Mouse (Mus musculus): ENCODE data around the gene Ddx41. TPM values are rescaled to one million over a fixed set of nuclear protein-coding genes. Genes with fewer than 3 reads are reported as not detected.
"Not testable (repeated sequence)": the region's sequence is repeated elsewhere in the genome, so short reads cannot be mapped to it uniquely, and the experiment has no call there.

The Ddx41 gene
- polyA plus RNA-seq (2014; fragmentation: Nextera tagmentation; extraction: Ambion mirVana), result 66.7 and 73.8 TPM in 2 replicates

DNA sequence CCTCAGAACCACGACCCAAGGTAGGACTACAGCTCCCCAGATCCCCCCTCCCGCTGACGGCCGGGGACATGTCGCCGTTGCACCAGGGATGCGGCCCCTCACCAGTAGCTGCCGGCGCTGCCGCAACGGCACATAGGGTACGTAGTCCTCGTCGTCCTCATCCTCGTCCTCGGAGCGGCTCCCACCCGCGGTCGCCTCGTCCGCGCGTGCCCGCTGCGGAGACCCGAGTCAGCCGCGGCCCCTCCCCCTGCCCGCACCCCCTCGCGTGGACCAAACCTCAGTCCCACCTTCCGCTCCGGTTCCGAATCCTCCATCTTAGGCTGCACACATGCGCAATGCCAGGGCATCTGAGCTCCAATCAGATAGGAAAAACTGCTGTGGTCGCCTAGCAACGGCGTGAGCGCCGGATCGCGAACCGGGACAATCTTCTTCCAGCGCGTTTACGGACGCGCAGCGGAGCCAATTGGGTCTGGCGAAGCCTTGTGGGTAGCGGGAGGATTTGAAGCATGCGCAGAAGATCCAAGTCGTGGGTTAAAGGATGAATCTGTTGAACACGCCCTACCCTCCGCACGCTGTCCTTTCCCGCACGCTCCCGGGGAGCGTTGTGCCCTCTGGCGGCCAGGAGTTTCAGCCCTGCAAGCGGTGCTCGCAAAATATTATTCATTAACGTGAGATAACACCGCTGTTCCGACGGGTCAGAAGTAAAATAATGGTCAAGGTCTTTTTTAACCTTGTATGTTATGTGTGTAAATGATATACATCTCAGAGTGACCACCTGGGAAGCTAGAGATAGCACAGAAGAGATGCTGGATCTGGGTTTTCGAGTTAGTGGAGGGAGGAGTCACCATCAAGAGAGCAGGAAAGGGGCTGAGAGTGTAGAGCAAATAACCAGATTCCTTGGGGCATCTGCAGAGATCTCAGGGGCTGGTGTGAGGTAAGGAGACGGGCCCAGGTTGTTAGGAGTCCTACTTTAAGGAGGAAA is at the start of gene Ddx41:
Gene Ddx41 (minus strand): TSS at position 465 of the 982 bp plus-strand sequence.
- Histone ChIP-seq H3K27me3 (ENCODE audit: control insufficient read depth, insufficient read depth, low read length) (no peaks in the 10 kb centered on the region), H3K9me3 (ENCODE audit: control insufficient read depth, low read length) (no peaks in the 10 kb centered on the region), H3K4me1 (ENCODE audit: control insufficient read depth, insufficient read depth, low read length) (peaks cover 6% of the 10 kb centered on the region), H3K27ac (ENCODE audit: low read depth, low read length) (no peak within 1 kb of the TSS), H3K4me2 (peak within 1 kb of the TSS; percentile 97), H3K4me3 (ENCODE audit: low read depth, low read length) (peak within 1 kb of the TSS; percentile 94), H3K36me3 (ENCODE audit: control insufficient read depth, insufficient read depth, low read length) (peaks cover 25% of the 10 kb centered on the region), H3K9ac (ENCODE audit: low read length) (peak within 1 kb of the TSS; percentile 84)
- DNase-seq (ENCODE audit: low spot score, missing footprints) (peak; percentile 99), ATAC-seq (ENCODE audit: low FRiP score) (peak; percentile 98)
- WGBS, result 1% methylated on average over 70 of the region's 70 CpGs

- no peak overlapping the region for H3K9ac ChIP-seq (ENCODE audit: low read length)
- no peak overlapping the region for H3K27ac ChIP-seq (ENCODE audit: low read depth, low read length)
- no peaks in the 10 kb centered on the region for H3K4me1 ChIP-seq (ENCODE audit: control insufficient read depth, insufficient read depth, low read length)
- DNase-seq (ENCODE audit: low spot score, missing footprints) (peak; percentile 73), ATAC-seq (ENCODE audit: low FRiP score) (no peak)
- no peaks in the 10 kb centered on the region for H3K27me3 ChIP-seq (ENCODE audit: control insufficient read depth, insufficient read depth, low read length)
- 82% methylated on average over 4 of the region's 4 CpGs for WGBS
- H3K4me3 ChIP-seq (ENCODE audit: low read depth, low read length), result no peak overlapping the region
- no peaks in the 10 kb centered on the region for H3K36me3 ChIP-seq (ENCODE audit: control insufficient read depth, insufficient read depth, low read length)
- no peak overlapping the region for H3K4me2 ChIP-seq
- H3K9me3 ChIP-seq (ENCODE audit: control insufficient read depth, low read length), result no peaks in the 10 kb centered on the region
These were observed 41.6 kb upstream of the Ddx41 start for GRCm38 (mm10) chr13:55578086-55578485.

- DNase-seq (ENCODE audit: low spot score, missing footprints), result peak; percentile 21
- not testable (repeated sequence) for H3K4me3 ChIP-seq (ENCODE audit: low read depth, low read length); H3K9ac ChIP-seq (ENCODE audit: low read length); H3K27ac ChIP-seq (ENCODE audit: low read depth, low read length); H3K36me3 ChIP-seq (ENCODE audit: control insufficient read depth, insufficient read depth, low read length); H3K27me3 ChIP-seq (ENCODE audit: control insufficient read depth, insufficient read depth, low read length); H3K9me3 ChIP-seq (ENCODE audit: control insufficient read depth, low read length); ATAC-seq (ENCODE audit: low FRiP score); H3K4me1 ChIP-seq (ENCODE audit: control insufficient read depth, insufficient read depth, low read length); H3K4me2 ChIP-seq
- 88% methylated on average over 7 of the region's 7 CpGs for WGBS
These were observed 40.4 kb upstream of the Ddx41 start for GRCm38 (mm10) chr13:55576872-55577271.

- Histone ChIP-seq H3K27me3 (ENCODE audit: control insufficient read depth, insufficient read depth, low read length) (no peaks in the 10 kb centered on the region), H3K27ac (ENCODE audit: low read depth, low read length) (no peak overlapping the region), H3K4me3 (ENCODE audit: low read depth, low read length) (no peak overlapping the region), H3K36me3 (ENCODE audit: control insufficient read depth, insufficient read depth, low read length) (no peaks in the 10 kb centered on the region), H3K4me1 (ENCODE audit: control insufficient read depth, insufficient read depth, low read length) (0 out of 2 replicates have a peak, but pooled peaks cover 2% of the 10 kb centered on the region), H3K9me3 (ENCODE audit: control insufficient read depth, low read length) (no peaks in the 10 kb centered on the region), H3K4me2 (no peak overlapping the region), H3K9ac (ENCODE audit: low read length) (no peak overlapping the region)
- ATAC-seq (ENCODE audit: low FRiP score), result no peak
- DNase-seq (ENCODE audit: low spot score, missing footprints), result peak; percentile 37
- 64% methylated on average over 5 of the region's 5 CpGs for WGBS
These were observed 39.5 kb upstream of the Ddx41 start for GRCm38 (mm10) chr13:55575932-55576331.

GRCm38 (mm10) chr13:55574321-55574720 is 37.9 kb upstream of the Ddx41 start:
- WGBS, result 78% methylated on average over 5 of the region's 5 CpGs
- Histone ChIP-seq H3K36me3 (ENCODE audit: control insufficient read depth, insufficient read depth, low read length) (no peaks in the 10 kb centered on the region), H3K27ac (ENCODE audit: low read depth, low read length) (no peak overlapping the region), H3K4me2 (no peak overlapping the region), H3K9ac (ENCODE audit: low read length) (no peak overlapping the region), H3K27me3 (ENCODE audit: control insufficient read depth, insufficient read depth, low read length) (no peaks in the 10 kb centered on the region), H3K9me3 (ENCODE audit: control insufficient read depth, low read length) (no peaks in the 10 kb centered on the region), H3K4me1 (ENCODE audit: control insufficient read depth, insufficient read depth, low read length) (peaks cover 6% of the 10 kb centered on the region), H3K4me3 (ENCODE audit: low read depth, low read length) (no peak overlapping the region)
- ATAC-seq (ENCODE audit: low FRiP score), result no peak
- DNase-seq (ENCODE audit: low spot score, missing footprints), result peak; percentile 73

GRCm38 (mm10) chr13:55573432-55573831 is 37.0 kb upstream of the Ddx41 start, which contains the start of gene Tmed9:
Tmed9 (plus strand) TSS chr13:55573732.
- Histone ChIP-seq H3K27ac (ENCODE audit: low read depth, low read length) (no peak within 1 kb of the TSS), H3K9ac (ENCODE audit: low read length) (no peak within 1 kb of the TSS), H3K4me1 (ENCODE audit: control insufficient read depth, insufficient read depth, low read length) (peaks cover 11% of the 10 kb centered on the region), H3K9me3 (ENCODE audit: control insufficient read depth, low read length) (no peaks in the 10 kb centered on the region), H3K27me3 (ENCODE audit: control insufficient read depth, insufficient read depth, low read length) (no peaks in the 10 kb centered on the region), H3K36me3 (ENCODE audit: control insufficient read depth, insufficient read depth, low read length) (no peaks in the 10 kb centered on the region), H3K4me2 (no peak within 1 kb of the TSS), H3K4me3 (ENCODE audit: low read depth, low read length) (no peak within 1 kb of the TSS)
- DNase-seq (ENCODE audit: low spot score, missing footprints) (peak; percentile 33), ATAC-seq (ENCODE audit: low FRiP score) (no peak)
- 94% methylated on average over 2 of the region's 2 CpGs for WGBS

DNA sequence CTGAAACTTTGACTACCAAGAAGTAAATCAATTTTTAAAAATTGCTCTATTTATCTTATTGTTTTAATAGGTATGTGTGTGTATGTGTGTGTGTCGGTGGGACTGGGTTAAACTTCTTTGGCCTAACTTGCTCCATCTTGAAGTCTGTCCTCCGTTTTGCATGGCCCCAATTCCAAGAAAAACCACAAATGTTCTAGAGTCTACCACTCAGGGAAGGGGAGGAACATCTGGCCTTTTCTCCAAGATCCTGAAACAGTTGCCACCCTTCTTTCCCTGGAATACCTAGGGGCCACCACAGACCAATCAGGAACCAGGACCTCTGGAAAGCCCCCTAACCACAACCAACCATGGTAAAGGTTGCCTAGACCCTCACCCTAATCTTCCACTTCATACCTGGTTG is 35.5 kb upstream of the Ddx41 start:
- no peaks in the 10 kb centered on the region for H3K9me3 ChIP-seq (ENCODE audit: control insufficient read depth, low read length)
- WGBS, result 88% methylated on average over 2 of the region's 2 CpGs
- no peaks in the 10 kb centered on the region for H3K27me3 ChIP-seq (ENCODE audit: control insufficient read depth, insufficient read depth, low read length)
- no peak overlapping the region for H3K9ac ChIP-seq (ENCODE audit: low read length)
- ATAC-seq (ENCODE audit: low FRiP score) (no peak), DNase-seq (ENCODE audit: low spot score, missing footprints) (peak; percentile 70)
- H3K27ac ChIP-seq (ENCODE audit: low read depth, low read length), result no peak overlapping the region
- no peak overlapping the region; the same call in 1 of the 2 replicates for H3K4me2 ChIP-seq
- H3K4me3 ChIP-seq (ENCODE audit: low read depth, low read length), result no peak overlapping the region
- H3K36me3 ChIP-seq (ENCODE audit: control insufficient read depth, insufficient read depth, low read length), result no peaks in the 10 kb centered on the region
- H3K4me1 ChIP-seq (ENCODE audit: control insufficient read depth, insufficient read depth, low read length), result peaks cover 11% of the 10 kb centered on the region

GRCm38 (mm10) chr13:55571027-55571751 is 34.7 kb upstream of the Ddx41 start, which contains the start of gene Fam193b:
Fam193b (minus strand) TSS chr13:55571120.
- 3% methylated on average over 27 of the region's 47 CpGs for WGBS
- Histone ChIP-seq H3K27me3 (ENCODE audit: control insufficient read depth, insufficient read depth, low read length) (no peaks in the 10 kb centered on the region), H3K4me3 (ENCODE audit: low read depth, low read length) (peak within 1 kb of the TSS; percentile 95), H3K4me1 (ENCODE audit: control insufficient read depth, insufficient read depth, low read length) (peaks cover 11% of the 10 kb centered on the region), H3K9me3 (ENCODE audit: control insufficient read depth, low read length) (no peaks in the 10 kb centered on the region), H3K36me3 (ENCODE audit: control insufficient read depth, insufficient read depth, low read length) (no peaks in the 10 kb centered on the region), H3K27ac (ENCODE audit: low read depth, low read length) (peak within 1 kb of the TSS; percentile 57), H3K9ac (ENCODE audit: low read length) (peak within 1 kb of the TSS; percentile 96), H3K4me2 (peak within 1 kb of the TSS; percentile 97)
- DNase-seq (ENCODE audit: low spot score, missing footprints), result peak; percentile 99
- ATAC-seq (ENCODE audit: low FRiP score), result peak; percentile 94

All from midbrain, embryonic 11.5 days (tissue).